Mouse (Mus musculus) monocyte, adult 5-6 weeks (primary cell): Measurements from ENCODE around the gene Plpp7. TPM values are rescaled to one million over a fixed set of nuclear protein-coding genes. Genes with fewer than 3 reads are reported as not detected.

Source experiments
- ATAC-seq: fragments of 153-309, 156-312 bp; replicated peaks from 2 replicates; pipeline ENCODE4 v1.8.0; 2017; ENCODE audit warnings: mild to moderate bottlenecking; ENCODE audit not compliant: low TSS enrichment, insufficient number of reproducible peaks, severe bottlenecking, poor library complexity, low FRiP score
- total RNA-seq: library from RNA; stranded (forward); fragments of 200-1000, 200-491, 200-594 nt; gene quantifications from 3 replicates; pipeline ENCODE4 v1.2.3, GENCODE M21; 2017

Gene Plpp7
- total RNA-seq, 1 experiment from 2014 or later: not detected

DNA sequence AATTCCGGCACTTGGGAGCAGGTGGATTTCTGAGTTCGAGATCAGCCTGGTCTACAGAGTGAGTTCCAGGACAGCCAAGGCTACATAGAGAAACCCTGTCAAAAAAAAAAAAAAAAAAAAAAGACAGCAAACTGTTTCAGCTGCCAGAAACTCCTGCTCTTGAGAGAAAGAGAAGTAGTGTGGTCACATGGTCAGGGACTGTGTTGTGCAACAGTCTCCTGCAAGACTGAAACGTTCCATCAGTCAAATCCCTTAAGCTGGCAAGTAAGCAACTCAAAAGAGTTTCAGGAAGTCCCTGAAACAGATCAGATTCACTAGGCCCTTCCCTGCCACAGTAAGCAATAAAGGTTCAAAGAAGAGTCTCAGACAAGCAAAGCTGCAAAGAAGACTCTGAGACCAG lies 5.7 kb upstream of the Plpp7 start:
- peak; percentile 74 for ATAC-seq

GRCm38 (mm10) chr2:32090145-32090544 lies 5.2 kb upstream of the Plpp7 start:
- ATAC-seq: no peak

- no peak for ATAC-seq
These were observed 3.4 kb upstream of the Plpp7 start for GRCm38 (mm10) chr2:32091956-32092355.

DNA sequence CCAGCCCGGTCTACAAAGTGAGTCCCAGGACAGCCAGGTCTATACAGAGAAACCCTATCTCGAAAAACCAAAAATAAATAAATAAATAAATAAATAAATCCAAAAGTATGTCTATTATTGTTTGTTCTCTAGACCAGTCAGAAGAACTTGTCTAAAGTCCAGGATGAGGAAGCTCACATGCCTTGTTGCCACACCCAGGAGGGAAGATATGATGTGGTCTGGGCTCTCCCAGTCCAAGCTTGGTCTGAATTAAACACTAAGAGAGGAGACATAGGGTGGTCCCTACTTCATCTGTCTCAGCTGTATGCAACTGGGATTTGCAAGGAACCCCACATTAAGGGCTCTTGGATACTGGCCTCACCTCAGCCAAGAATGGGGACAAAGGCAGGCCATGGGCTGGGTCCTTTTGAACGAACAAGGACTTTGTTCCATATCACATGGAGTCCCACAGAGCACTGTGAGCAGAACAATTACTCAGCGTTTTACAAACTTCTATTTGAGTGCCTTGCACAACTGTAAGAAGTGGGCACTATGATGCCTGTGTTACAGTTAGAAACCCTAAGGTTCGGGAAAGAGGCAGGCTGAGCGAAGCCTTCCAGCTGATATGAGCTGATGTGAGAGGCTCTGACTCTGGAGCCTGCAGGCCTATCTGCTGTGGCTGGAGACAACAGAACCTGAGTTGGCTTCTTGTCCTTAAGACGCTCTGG lies 1.2 kb upstream of the Plpp7 start:
- no peak for ATAC-seq

- ATAC-seq: no peak
These were observed 743 bp downstream of the Plpp7 start for GRCm38 (mm10) chr2:32096122-32096420.

- no peak for ATAC-seq
These were observed 7.6 kb downstream of the Plpp7 start for GRCm38 (mm10) chr2:32102944-32103343.

DNA sequence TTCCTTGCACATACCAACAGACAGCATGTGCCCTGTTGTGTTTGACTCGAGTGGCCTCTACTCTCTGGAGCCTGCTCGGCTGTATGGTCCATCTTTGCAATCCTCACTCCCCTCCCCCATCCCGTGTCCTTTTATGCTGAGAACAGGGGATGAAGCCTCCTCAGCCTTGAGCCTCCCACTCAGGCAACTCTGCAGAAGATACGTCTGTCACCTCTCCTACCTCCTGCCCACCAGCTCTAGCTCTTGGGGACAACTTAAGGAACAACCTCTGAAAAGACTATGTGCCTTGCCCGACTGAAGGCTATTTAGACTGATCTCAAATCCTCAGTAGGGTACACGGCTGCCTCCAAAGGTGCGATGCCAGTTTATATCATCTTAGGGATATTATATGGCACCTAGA lies 8.2 kb downstream of the Plpp7 start:
- no peak for ATAC-seq

DNA sequence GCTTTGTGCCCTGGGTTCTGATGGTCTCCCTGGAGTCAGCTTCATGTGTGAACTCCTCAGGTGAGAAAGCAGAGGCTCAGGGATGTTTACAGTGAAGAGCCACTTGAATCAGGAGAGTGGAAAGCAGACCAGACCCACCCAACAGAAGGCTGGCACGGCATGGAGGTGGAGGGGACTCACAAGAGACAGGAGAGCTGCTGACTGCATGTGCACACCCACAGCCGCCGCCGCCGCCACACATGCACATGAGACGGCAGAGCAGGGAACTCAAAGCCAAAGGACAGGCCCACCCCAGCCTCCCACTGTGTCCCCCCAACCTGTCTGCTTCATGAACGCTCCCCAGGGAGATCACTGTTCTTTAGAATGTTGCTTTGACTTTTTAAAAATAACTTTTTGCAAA lies 8.8 kb downstream of the Plpp7 start:
- ATAC-seq: no peak

DNA sequence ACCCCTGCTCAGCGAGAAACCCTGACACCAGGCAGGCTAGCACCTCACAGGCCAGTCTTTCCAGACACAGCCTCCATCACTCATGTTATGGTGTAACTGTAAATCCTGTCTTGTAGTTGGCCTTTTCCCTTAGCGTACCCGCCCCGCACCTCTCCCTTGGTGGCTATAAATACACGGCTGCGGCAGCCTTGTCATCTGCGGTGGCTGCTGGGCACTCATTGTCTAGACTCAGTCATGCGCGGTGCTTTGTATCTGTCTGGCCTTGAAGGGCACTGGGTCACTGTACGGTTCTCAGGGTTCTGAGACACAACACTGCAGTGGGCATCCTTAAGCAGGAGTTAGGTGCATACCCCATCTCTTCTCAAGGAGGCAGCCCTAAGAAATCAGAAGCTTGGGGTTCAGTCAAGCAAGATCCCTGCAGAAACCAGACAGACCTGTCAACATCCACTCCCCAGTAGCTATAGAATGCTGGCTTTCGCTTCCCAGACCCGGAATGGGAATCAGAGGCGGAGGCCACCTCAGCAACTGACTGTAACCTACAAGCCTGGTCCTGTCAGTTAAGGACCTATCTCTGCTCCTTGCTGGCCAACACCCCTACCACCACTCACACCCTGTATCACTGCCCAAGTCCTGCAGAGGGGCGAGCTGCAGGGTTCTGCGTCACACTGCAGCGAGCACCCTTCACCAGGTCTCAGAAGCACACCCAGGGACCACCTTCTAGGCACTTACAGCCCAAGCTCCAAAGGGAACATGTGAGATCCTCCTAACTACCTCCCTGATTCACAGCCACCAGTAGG lies 10.0 kb downstream of the Plpp7 start:
- no peak for ATAC-seq

GRCm38 (mm10) chr2:32105930-32106329 lies 10.6 kb downstream of the Plpp7 start:
- ATAC-seq: no peak

- ATAC-seq: no peak
These were observed 15.9 kb downstream of the Plpp7 start for GRCm38 (mm10) chr2:32111268-32111667.

GRCm38 (mm10) chr2:32112548-32112947 lies 17.2 kb downstream of the Plpp7 start:
- ATAC-seq: no peak

GRCm38 (mm10) chr2:32115851-32116268 lies 20.5 kb downstream of the Plpp7 start:
- 0 out of 2 replicates have a peak, but pooled peaks have one; percentile 40 for ATAC-seq

- no peak; the same call in 1 of the 2 replicates for ATAC-seq
These were observed 24.7 kb downstream of the Plpp7 start for GRCm38 (mm10) chr2:32119802-32120750.

GRCm38 (mm10) chr2:32121150-32121549 lies 25.8 kb downstream of the Plpp7 start:
- ATAC-seq: no peak

GRCm38 (mm10) chr2:32121785-32122184 lies 26.5 kb downstream of the Plpp7 start:
- no peak for ATAC-seq

DNA sequence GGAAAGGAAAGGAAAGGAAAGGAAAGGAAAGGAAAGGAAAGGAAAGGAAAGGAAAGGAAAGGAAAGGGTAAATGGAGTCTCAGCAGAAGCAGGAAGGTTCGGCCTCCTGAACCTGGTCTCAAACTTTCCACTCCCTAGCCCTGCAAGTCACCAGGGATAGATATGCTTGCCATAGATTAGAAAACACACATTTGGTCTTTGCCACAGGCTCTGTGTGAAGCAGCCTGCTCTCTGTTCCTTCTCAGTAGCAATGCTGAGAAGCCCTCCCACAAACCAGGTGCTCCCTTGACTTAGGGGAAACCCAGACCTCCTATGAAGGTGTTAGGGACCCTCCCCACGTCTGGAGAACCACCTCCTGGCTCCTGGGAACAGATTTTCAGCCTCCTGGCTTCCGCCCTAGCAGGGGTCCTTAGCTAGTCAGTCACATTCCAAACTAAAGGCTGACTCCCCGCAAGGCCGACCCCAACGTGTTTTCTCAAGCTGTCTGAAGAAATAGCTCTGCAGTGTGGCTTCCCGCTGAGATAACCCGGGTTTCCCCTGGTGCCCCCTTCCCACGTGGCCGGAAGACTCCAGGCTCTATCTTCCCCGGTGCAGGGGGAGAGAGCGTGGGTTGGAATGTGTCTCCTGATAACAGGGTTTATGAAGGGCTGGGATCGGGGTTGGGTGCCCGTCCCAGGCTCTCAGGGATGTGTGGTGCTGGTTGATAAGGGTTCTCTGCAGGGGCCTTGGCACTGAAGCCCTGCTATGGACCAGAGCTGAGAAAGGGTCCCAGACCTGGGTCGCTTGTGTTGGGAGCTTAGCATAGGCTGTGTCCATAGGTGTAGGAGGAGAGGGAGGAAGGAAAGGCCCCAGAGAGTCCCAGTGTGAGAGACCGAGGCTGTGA lies 32.6 kb downstream of the Plpp7 start:
- ATAC-seq: no peak

DNA sequence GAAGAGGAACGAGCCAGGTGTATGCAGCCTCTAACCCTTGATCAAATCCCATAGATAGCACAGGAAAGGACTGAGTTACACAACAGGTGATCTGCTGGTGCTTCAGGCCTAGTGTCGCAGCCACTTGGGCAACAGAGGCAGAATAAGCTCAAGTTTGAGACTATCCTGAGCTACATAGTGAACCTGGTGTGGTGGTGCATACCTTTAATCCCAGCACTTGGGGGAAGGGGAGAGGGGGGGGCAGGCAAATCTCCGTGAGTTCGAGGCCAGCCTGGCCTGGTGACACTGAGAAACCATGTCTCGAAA lies 33.2 kb downstream of the Plpp7 start:
- no peak for ATAC-seq
